Mouse (Mus musculus) T-helper 2 cell (primary cell): Measurements from ENCODE around the gene Tmem145.

Source experiments
- in situ Hi-C: fragments of 300-600 bp; cut with MboI, MseI; formaldehyde crosslinking; loops from one replicate; pipeline ENCODE4 v1.15.1; 2025; ENCODE audit warnings: high pct_unique_total_duplicates

Tmem145 gene

DNA sequence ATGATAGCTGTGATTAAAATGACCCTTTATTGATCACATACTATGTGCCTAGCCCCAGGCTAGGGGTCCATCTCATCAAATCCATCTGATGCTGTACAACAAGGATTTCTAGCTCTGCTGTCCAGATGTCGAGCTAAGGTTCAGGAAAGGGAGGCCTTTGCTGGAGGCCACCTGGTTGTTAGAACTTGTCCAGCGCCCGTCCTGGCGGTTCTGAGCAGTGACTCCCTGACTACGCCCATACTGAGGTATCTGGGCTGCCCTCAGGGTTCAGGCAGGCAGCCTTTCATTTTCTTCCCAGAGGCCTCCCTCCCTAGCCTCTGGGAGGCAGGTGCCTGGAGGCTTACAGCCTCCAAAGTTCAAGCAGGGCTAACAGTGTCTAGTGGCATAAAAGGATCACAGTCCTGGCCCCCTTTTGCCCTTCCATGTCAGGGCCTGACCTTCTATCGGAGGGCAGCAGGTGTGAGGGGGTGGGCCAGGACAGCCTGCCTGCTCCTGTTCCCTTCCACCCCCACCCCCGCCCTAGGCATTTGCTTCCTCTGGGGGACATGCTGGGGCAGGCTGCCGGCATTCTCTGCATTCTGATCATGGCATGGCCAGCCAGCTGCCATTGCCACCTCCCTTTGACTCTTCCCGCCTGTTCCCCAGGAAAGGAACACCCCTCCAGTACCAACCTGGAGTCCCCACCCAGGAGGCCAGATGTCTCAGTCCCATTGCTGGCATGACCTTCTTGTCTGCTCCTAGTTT is 30.2 kb upstream of the Tmem145 start:
- in situ Hi-C loops = loop anchor here (25.0 kb wide), 1 partner anchor 1537 kb away; the partner anchor contains the start of gene Cyp2g1

DNA sequence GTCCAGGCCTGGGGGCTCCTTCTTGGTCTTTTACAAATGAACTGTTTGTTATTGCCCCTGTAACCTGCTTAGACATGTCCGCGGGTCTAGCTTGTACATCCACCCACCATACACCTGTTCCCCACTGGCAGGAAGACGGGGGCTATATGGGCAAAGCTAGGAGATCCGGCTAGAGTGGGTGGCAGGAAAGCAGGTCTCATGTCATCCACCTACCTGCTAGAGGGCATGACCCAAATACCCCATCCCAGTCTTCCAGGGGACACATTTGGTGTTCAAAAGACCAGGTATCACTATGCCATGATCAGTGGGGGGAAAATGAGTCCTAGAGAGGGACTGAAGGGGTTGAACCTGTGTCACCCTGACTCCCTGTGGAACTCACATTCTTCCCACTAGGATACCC is 28.5 kb upstream of the Tmem145 start:
- in situ Hi-C loops = loop anchor here (25.0 kb wide), 1 partner anchor 1535 kb away; the partner anchor contains the start of gene Cyp2g1

DNA sequence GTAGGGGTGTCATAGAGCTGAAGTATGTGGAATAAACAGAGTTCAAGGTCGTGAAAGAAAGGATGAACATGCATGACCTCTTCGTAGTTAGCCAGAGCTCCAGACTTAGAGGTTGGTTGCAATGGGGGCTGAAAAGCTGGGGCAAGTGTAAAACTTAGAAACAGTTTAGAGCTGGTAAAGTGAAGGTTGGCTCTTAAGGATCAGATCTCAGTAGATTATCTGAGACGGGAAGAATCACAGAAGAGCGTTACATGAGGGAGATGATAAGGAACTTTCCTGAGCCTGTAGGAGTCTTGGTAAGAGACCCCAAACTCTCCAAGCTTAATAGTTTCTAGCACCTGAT is 27.9 kb upstream of the Tmem145 start:
- in situ Hi-C loops = loop anchor here (25.0 kb wide), 1 partner anchor 1534 kb away; the partner anchor contains the start of gene Cyp2g1

DNA sequence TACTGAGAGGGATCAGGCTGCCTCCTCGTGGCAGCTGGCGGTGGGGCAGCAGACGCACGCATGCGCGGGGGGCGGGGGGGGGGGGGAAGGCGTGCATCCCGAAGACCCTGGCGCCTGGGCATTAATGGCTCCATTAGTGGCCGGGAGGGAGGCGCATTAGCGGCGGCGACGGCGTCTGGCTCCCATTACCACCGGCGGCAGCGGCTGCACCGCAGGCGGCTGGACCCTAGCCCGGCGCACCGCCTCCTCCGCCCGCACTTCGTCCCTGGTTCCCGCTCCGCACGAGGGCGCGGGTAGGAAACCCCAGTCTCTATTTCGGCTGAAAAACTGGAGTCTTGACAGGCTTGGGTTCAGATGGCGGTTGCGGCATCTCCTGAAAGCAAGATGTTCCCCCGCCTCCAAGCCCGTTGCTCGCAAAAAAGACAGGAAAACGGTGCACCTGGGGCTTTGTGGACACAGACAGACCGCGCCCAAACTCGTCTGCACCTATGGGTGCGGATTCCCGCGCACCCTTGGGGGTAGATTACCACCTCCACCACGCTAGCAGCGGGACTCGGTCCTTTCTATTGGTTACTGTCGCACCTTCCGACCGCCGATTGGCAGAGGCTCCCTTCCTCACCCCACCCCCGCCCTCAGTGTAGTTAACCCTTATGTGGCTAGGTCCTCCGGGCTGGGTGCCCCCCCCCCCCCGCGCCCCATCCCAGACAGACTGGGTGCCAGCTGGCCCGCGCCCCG is 27.4 kb upstream of the Tmem145 start:
- in situ Hi-C loops = loop anchor here (25.0 kb wide), 1 partner anchor 1534 kb away; the partner anchor contains the start of gene Cyp2g1

DNA sequence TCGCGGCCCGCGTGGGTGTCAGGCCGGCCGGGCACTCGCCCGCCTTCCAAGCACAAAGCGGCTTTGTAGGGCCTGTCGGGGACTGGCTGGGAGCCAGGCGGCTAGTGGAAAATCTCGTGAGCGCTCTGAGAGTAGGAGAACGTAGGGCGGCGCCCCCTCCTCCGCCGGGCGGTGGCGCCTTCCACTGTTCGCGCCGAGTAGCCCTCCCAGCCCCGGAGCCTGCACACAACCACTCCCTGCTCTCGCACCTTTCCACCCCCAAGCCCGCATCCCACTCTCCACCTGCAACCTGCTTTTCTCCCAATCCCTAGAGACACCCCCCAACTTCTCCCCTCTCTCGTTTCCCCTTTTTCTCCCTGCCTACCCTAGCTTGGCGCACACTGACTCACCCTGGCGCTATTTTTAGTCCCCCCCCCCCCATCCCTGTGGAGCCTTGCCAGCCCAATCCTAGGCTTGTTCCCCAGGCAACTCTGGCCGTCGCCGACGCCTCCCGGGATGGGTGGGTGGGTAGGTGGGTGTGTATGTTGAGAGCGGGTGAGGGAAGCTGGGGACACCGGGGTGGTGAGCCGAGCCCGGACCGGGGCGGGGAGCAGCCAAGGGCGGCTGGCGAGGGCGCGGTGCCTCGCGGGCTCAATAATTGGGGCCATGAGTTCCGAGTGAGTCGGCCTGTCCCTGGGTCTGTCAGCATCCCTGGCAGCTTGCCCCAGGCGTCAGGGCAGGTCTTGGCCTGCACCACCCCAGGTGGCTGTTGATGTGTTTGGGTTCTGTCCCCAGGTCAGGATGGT is 26.6 kb upstream of the Tmem145 start:
- in situ Hi-C loops = loop anchor here (25.0 kb wide), 1 partner anchor 1533 kb away; the partner anchor contains the start of gene Cyp2g1

DNA sequence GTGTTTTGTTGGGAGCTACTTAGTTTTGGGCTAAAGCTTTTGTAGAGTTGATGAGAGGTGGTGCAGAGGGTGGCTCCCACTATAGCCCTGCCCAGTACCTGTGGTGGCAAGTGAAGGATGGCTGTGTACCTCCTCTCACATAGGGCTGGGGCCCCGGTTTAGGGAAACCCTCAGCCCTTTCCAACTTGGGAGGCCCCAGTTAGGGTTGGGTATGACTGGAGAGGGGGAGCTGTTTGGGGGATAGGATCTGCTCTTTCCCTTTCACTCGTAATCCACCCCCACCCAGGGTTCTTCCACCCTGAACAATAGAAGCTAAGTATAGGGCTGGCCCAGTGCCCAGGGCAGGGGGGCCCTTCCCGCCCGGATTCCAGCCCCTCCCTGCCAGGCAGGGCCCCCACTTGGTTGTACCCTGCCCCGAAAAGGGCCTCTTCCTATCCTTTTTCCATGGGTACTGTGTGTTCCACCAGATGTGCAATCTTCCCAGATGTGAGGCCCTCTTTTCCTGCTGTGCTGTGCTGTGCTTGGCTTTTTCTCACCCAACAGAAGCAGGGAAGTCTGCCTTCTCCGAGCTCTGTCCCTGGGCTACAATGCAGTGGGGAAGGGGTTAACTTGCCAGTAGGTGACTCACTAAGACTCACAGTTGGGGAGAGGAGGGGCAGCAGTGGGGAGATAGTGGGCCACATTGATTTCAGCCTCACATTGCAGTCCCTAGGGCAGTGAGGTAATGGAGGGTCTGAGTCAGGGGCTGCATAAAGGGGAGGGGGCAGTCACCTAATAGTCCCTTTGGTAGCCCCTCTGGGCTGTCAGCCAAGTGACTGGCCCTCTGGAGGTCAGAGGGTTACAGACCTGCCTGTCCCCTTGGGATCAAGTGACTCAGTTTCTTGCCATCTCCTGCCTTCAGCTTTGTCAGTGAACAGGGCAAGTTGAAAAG is 25.8 kb upstream of the Tmem145 start:
- in situ Hi-C loops = loop anchor here (25.0 kb wide), 1 partner anchor 1532 kb away; the partner anchor contains the start of gene Cyp2g1

DNA sequence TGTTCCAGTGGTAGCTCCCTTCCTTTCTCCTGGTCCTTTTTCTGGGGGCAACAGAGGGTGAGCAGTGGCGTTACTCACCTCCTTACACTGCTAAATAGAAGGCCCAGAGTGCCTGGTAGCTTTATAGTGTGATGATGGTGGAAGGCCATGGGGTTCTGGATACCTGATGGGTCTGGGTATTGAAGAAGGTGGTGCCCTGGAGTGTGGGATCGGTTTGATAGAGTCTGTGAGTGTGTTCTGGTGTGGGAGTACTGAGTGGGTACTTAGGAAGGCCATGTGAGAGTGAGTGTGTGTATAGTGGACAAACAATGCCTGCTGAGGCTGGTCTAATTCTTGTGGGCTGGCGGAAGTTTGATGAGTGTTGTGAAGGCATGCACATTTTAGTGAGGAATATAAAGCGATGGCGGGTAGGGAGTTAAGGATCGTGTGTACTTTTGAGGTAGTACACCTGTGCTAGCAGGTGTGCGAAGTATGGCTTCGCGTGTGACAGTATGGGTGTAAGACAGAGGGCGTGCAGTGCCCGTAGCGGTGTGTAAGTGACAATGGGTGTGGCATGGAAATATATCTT is 24.7 kb upstream of the Tmem145 start:
- in situ Hi-C loops = loop anchor here (25.0 kb wide), 1 partner anchor 1531 kb away; the partner anchor contains the start of gene Cyp2g1

DNA sequence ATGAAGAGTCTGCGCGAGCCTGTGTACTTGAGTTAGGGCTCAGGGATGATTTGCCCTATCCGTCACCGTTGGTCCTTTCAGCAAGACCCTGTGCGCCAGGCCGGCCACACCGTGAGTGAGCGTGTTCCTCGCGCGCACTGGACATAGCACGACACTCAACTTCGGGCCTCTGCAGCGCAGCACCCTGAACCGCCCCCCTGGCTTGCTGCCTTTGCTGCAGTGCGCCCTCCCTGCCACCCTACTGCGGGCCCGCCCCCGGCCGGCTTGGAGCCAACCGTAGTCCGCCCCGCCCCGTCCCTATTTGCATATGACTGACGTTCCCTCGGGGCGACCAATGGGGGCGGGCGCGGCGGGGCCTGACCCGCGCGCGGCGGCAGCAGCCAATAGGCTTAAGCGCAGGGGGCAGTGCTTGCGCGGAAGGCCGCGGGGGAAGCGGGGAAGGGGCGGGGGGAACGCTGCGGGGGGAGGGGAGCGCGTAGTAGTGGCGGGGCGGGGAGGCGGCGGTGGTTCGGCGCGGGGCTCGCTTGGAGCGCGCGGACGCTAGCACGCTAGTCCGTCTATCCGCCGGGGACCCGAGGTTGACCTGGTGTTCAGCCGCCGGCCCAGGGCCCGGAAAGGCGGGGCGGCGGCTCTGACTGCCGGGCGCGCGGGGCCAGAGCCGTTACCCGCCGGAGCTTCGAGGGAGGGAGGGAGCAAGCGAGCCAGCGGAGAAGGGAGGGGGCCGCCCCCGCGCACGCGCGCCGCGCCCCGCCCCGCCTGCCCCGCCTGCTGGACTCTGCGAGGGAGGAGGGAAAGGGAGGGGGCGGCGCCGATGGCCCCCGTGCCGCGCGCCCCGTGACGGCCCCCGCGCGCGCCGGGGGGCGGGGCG is 23.9 kb upstream of the Tmem145 start:
- in situ Hi-C loops = loop anchor here (25.0 kb wide), 1 partner anchor 1530 kb away; the partner anchor contains the start of gene Cyp2g1

DNA sequence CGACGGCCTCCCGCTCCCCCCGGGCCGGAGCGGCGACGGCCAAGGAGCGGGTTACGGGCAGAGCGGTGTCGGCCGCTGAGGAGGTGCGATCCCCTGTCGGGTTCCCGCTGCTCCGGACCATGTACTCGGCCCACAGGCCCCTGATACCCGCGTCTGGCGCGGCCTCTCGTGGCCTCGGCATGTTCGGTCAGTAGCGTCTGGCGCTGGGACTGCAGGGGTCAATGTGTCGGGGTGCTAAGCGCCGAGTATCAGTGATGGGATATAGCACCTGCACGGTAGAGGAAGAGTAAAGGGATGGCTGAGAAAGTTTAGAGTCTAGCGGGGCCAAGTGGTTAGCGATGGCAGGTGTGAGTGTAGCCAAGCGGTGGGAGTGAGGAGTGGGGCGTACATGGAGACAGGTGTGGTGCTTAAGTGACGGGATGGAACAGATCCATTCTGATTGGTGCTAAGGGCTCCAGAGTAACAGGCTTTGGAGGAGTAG is 23.1 kb upstream of the Tmem145 start:
- in situ Hi-C loops = loop anchor here (25.0 kb wide), 1 partner anchor 1530 kb away; the partner anchor contains the start of gene Cyp2g1

DNA sequence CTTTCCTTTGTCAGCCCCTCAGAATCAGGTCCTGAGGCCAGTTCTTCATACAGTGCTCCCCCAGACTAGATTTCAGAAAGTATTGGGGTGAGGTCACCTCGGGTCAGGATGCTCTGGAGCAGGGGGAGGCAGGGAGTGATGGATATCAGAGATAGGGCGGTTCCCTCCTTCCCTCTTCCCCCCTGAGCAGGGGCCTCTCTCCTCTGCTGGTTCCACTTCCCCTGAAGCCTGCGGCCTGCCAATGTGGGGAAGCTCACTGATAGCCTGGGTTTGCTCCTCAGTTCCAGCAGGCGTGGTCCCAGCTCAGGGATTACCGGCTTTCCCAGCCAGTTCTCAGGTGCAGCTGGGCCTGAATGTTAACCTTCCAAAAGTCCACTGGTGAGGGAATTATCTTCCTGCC is 22.3 kb upstream of the Tmem145 start:
- in situ Hi-C loops = loop anchor here (25.0 kb wide), 1 partner anchor 1529 kb away; the partner anchor contains the start of gene Cyp2g1

DNA sequence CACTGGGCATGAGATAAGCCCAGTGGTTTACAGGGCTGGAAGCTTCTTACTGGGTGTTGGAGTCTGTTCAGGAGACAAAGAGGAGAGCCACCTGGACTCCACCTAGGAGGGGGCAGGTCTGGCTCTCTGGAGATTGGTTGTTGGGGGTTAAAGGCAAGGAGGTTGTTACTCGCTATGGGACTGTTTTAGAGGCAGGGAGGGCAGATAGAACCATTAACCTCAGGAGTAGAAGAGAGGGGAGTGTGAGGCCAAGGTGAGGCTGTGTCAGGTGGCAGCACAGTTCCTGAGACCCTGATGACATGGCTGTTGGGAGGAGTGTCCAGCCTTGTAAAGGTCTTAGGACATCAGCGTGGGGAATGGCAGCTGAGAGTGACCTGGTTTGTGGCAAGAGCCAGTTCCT is 21.7 kb upstream of the Tmem145 start:
- in situ Hi-C loops = loop anchor here (25.0 kb wide), 1 partner anchor 1528 kb away; the partner anchor contains the start of gene Cyp2g1

DNA sequence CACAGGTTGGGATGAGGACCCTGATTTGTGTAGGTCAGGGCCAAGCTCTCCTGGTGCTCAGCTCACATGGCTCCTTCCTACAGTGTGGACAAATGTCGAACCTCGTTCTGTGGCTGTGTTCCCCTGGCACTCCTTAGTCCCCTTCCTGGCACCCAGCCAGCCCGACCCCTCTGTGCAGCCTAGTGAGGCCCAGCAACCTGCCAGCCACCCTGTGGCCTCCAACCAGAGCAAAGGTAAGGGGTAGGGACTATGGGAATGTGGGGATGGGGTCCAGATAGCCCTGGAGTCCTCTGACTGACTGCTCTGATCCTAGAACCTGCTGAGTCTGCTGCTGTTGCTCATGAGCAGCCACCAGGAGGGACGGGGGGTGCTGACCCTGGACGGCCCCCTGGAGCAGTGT is 21.1 kb upstream of the Tmem145 start:
- in situ Hi-C loops = loop anchor here (25.0 kb wide), 1 partner anchor 1528 kb away; the partner anchor contains the start of gene Cyp2g1

DNA sequence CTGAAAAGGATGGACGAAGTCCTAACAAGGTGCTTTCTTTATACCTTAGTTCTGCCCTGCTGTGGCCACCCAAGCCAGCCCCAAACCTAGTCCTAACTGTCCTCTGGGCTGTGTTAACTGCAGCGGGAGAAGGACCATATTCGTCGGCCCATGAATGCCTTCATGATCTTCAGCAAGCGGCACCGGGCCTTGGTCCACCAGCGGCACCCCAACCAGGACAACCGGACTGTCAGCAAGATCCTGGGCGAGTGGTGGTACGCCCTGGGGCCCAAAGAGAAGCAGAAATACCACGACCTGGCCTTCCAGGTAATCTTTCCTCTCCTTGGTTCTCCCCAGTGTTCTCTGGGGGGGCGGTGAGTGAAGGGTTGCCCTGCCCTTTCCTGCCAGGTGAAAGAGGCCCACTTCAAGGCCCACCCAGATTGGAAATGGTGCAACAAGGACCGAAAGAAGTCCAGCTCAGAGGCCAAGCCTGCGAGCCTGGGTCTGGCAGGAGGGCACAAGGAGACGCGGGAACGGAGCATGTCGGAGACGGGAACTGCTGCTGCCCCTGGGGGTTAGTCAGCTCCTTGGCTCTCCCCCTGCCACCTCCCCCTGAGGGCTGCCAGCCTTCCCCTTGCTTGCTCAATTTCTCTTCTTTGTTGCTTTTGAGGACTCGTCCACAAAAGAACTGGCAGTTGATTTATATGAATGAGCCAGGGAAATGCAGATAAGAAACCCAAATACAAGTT is 20.2 kb upstream of the Tmem145 start:
- in situ Hi-C loops = loop anchor here (25.0 kb wide), 1 partner anchor 1527 kb away; the partner anchor contains the start of gene Cyp2g1

DNA sequence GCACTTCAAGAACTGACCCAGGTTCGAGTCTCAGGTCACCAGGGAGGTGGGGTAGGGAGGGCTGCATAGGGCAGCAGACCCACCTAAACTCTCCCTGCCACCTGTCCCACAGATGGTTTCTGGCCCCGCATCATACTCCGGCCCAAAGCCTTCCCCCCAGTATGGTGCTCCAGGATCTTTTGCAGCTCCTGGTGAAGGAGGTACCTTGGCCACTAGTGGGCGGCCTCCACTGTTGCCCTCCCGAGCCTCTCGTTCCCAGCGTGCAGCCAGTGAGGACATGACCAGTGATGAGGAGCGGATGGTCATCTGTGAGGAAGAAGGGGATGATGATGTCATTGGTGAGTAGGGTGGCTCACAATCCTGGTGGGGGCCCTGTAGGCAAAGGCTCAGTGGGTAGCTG is 18.9 kb upstream of the Tmem145 start:
- in situ Hi-C loops = loop anchor here (25.0 kb wide), 1 partner anchor 1525 kb away; the partner anchor contains the start of gene Cyp2g1

DNA sequence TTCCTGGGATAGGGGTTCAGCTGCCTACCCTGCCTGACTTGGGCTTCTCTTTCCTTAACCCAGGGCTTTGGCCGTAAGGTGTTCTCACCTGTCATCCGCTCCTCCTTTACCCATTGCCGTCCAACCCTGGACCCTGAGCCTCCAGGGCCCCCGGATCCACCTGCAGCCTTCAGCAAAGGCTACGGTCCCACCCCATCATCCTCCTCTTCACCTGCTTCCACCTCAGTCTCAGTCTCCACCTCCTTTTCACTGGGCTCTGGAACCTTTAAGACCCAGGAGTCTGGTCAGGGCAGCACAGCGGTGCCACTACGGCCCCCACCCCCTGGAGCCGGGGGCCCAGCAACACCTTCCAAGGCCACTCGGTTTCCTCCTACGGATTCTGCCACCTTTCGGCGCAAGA is 17.9 kb upstream of the Tmem145 start:
- in situ Hi-C loops = loop anchor here (25.0 kb wide), 1 partner anchor 1524 kb away; the partner anchor contains the start of gene Cyp2g1

DNA sequence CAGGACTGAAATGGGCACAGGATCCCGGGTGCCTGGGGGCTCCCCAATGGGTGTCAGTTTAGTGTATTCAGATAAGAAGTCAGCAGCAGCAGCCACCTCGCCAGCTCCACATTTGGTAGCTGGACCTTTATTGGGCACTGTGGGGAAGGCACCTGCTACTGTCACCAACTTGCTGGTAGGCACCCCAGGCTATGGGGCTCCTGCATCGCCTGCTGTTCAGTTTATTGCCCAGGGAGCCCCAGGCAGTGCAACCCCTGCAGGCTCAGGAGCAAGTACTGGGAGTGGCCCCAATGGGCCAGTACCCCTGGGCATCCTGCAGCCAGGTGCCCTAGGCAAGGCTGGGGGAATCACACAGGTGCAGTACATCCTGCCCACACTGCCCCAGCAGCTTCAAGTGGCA is 17.2 kb upstream of the Tmem145 start:
- in situ Hi-C loops = loop anchor here (25.0 kb wide), 1 partner anchor 1524 kb away; the partner anchor contains the start of gene Cyp2g1

DNA sequence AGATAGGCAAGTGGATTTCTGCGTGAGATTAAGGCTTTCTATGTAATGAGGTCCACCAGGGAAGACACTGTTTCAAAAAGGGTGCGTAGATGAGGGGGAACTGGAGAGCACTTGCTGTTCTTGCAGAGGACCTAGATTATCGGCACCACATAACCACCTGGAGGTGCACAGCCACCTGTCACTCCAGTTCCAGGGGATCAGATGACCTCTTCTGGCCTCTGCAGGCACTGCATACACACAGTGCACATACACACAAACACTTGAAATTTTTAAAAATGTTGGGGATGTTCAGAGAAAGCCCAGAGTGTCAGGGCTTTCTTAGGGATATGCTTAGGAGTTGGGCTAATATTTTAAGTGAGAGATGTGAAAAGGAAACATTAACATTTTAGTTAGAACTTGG is 16.0 kb upstream of the Tmem145 start:
- in situ Hi-C loops = loop anchor here (25.0 kb wide), 1 partner anchor 1522 kb away; the partner anchor contains the start of gene Cyp2g1

DNA sequence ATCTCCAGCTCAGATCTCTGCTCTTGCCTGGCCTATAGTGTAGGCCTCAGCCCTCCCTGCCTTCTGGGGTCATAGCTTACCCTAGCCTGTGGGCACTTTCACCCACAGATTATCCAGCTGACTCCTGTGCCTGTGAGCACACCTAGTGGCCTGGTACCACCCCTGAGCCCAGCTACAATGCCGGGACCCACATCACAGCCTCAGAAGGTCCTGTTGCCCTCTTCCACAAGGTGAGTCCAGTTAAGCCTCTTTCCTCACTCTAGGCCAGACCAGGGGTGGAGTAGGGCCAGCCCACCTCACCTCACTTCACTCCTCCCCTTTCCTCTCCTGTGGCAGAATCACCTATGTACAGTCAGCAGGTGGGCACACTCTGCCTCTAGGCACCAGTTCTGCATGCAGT is 15.4 kb upstream of the Tmem145 start:
- in situ Hi-C loops = loop anchor here (25.0 kb wide), 1 partner anchor 1522 kb away; the partner anchor contains the start of gene Cyp2g1
